ENCODE assay signal across 13 mouse cellular contexts in genomic region chr12:74825664-74826063, GRCm38 (mm10).
DNase-seq lines count a peak whose midpoint lies in the region; ATAC-seq and TF ChIP-seq lines count a peak whose summit lies in the region.
"Had no signal": no experiment of that assay in that cellular context is flagged by ENCODE, and none has a peak within 500 bp of the region (broad histone marks: within the 10 kb centered on the region; RNA-seq: fewer than 3 reads in every experiment).

No protein-coding gene starts in this region.

- intact Hi-C loops in left cerebral cortex, postnatal 4 days (cut with DNase I) = no loop called here

- H3K4me3 ChIP-seq in forebrain, embryonic 14.5 days (ENCODE audit: low read depth, low read length) = no peak overlapping the region
- no peak overlapping the region for H3K4me3 ChIP-seq in forebrain, embryonic 16.5 days (replicated peaks; ENCODE audit: low read length)
- no peak overlapping the region for H3K4me3 ChIP-seq in myocyte
- H3K4me3 ChIP-seq: erythroblast, embryonic 14.5 days; gastrocnemius, adult 2 months; limb, embryonic 15.5 days had no signal

- 11% methylated on average over 3 of the region's 3 CpGs for WGBS in forebrain, embryonic 14.5 days
- 10% methylated on average over 3 of the region's 3 CpGs for WGBS in forebrain, embryonic 16.5 days

- H3K27me3 ChIP-seq in forebrain, embryonic 14.5 days (replicated peaks; ENCODE audit: control insufficient read depth, insufficient read depth, low read length) = no peaks in the 10 kb centered on the region
- no peaks in the 10 kb centered on the region for H3K27me3 ChIP-seq in forebrain, embryonic 16.5 days (replicated peaks; ENCODE audit: control insufficient read depth, insufficient read depth, low read length)
- H3K27me3 ChIP-seq in myocyte (ENCODE audit: control insufficient read depth, insufficient read depth, insufficient read length) = no peaks in the 10 kb centered on the region
- H3K27me3 ChIP-seq: limb, embryonic 15.5 days had no signal

- H3K79me2 ChIP-seq in myocyte (ENCODE audit: control insufficient read depth, insufficient read depth) = no peaks in the 10 kb centered on the region

- no peak overlapping the region for H3K4me2 ChIP-seq in forebrain, embryonic 14.5 days (ENCODE audit: low read length)
- H3K4me2 ChIP-seq in forebrain, embryonic 16.5 days (ENCODE audit: low read length) = no peak overlapping the region
- peak overlapping the region; percentile 59 for H3K4me2 ChIP-seq in myocyte (ENCODE audit: low read depth)
- H3K4me2 ChIP-seq: limb, embryonic 15.5 days had no signal

- no peak overlapping the region for H3ac ChIP-seq in myocyte (ENCODE audit: control insufficient read depth, insufficient read length)

- no peak overlapping the region for H3K27ac ChIP-seq in forebrain, embryonic 14.5 days (ENCODE audit: low read depth, low read length)
- no peak overlapping the region for H3K27ac ChIP-seq in forebrain, embryonic 16.5 days (ENCODE audit: low read length)
- H3K27ac ChIP-seq: gastrocnemius, adult 2 months; limb, embryonic 15.5 days had no signal

- TF ChIP-seq POLR2A in myocyte (IDR thresholded peaks at IDR 0.05; ENCODE audit: insufficient read length, low read depth) = no peak

- peak; percentile 31 for DNase-seq in forebrain, embryonic 14.5 days (ENCODE audit: low spot score)
- DNase-seq in left cerebral cortex, postnatal 4 days = peak; percentile 5
- no peak for DNase-seq in left cerebral cortex, adult 9 months (ENCODE audit: low spot score in 2 of 2)
- peak; percentile 7 for DNase-seq in MEL-GATA-1-ER (ENCODE audit: extremely low read depth, low read depth)
- DNase-seq in layer of hippocampus, adult 9-11 months = no peak
- no peak for DNase-seq in ovary, postnatal 36 days (ENCODE audit: low spot score)
- DNase-seq: thymus, adult 2 months had no signal

- peak; percentile 29; the same call in 1 of the 2 replicates for ATAC-seq in forebrain, embryonic 14.5 days
- ATAC-seq in forebrain, embryonic 16.5 days = no peak

- H3K36me3 ChIP-seq in forebrain, embryonic 14.5 days (ENCODE audit: control insufficient read depth, insufficient read depth, low read length) = no peaks in the 10 kb centered on the region
- no peaks in the 10 kb centered on the region for H3K36me3 ChIP-seq in forebrain, embryonic 16.5 days (ENCODE audit: control insufficient read depth, insufficient read depth)
- no peaks in the 10 kb centered on the region for H3K36me3 ChIP-seq in myocyte (ENCODE audit: control insufficient read depth, insufficient read depth)
- H3K36me3 ChIP-seq: limb, embryonic 15.5 days had no signal

- no peaks in the 10 kb centered on the region for H3K9me3 ChIP-seq in forebrain, embryonic 14.5 days (replicated peaks; ENCODE audit: control insufficient read depth, low read length)
- no peaks in the 10 kb centered on the region for H3K9me3 ChIP-seq in forebrain, embryonic 16.5 days (ENCODE audit: control insufficient read depth, low read length)
- H3K9me3 ChIP-seq: limb, embryonic 15.5 days had no signal

- H3K9ac ChIP-seq in forebrain, embryonic 14.5 days (ENCODE audit: low read length) = no peak overlapping the region
- no peak overlapping the region for H3K9ac ChIP-seq in forebrain, embryonic 16.5 days (replicated peaks; ENCODE audit: low read depth, low read length)
- H3K9ac ChIP-seq: forebrain, postnatal 0 days; limb, embryonic 15.5 days had no signal

- no peaks in the 10 kb centered on the region for H3K4me1 ChIP-seq in forebrain, embryonic 14.5 days (ENCODE audit: control insufficient read depth, insufficient read depth, low read length)
- H3K4me1 ChIP-seq in forebrain, embryonic 16.5 days (replicated peaks; ENCODE audit: control insufficient read depth, insufficient read depth, low read length) = no peaks in the 10 kb centered on the region; the same call in 1 of the 2 replicates
- H3K4me1 ChIP-seq: limb, embryonic 15.5 days had no signal

TF ChIP-seq in myocyte, 11 proteins besides CTCF, POLR2A, EP300 and RAD21:
- TF ChIP-seq CEBPB (IDR thresholded peaks at IDR 0.05; ENCODE audit: insufficient read depth, poor library complexity, severe bottlenecking) (no peak), USF1 (IDR thresholded peaks at IDR 0.05; ENCODE audit: low read depth) (no peak), MAX (IDR thresholded peaks at IDR 0.05; ENCODE audit: low read depth) (no peak), TCF3 (IDR thresholded peaks at IDR 0.05; ENCODE audit: insufficient read length, low read depth) (no peak), E2F4 (IDR thresholded peaks at IDR 0.05; ENCODE audit: insufficient read depth) (no peak), TCF12 (IDR thresholded peaks at IDR 0.05; ENCODE audit: insufficient read depth, poor library complexity, severe bottlenecking) (no peak), MYOD1 (IDR thresholded peaks at IDR 0.05; ENCODE audit: control insufficient read depth in 1 of 3, insufficient read length in 2 of 3, low read depth in 2 of 3) (no peak), MYOG (IDR thresholded peaks at IDR 0.05; ENCODE audit: control insufficient read depth in 1 of 3, insufficient read depth in 1 of 3, insufficient read length in 2 of 3, low read depth in 2 of 3) (no peak), SRF (IDR thresholded peaks at IDR 0.05; ENCODE audit: control insufficient read depth, insufficient read length, low read depth) (no peak), POLR2AphosphoS2 (IDR thresholded peaks at IDR 0.05; ENCODE audit: insufficient read length, low read depth) (no peak), REST (IDR thresholded peaks at IDR 0.05; ENCODE audit: insufficient read depth, insufficient read length) (no peak)

Comparison
In these comparisons a context has a peak if more than half of its experiments do, and no peak if none do; other contexts are left out.
1. DNase-seq: peak in forebrain, embryonic 14.5 days (single experiment), left cerebral cortex, postnatal 4 days (single experiment) and MEL-GATA-1-ER (single experiment); none in left cerebral cortex, adult 9 months (0 of 2), layer of hippocampus, adult 9-11 months (single experiment) and ovary, postnatal 36 days (single experiment).